Mouse (Mus musculus) heart, postnatal 25 days (tissue): ENCODE measurements around the gene Gpr107. TPM values are rescaled to one million over a fixed set of nuclear protein-coding genes. Genes with fewer than 3 reads are reported as not detected.
A peak's percentile ranks its signal among the peaks of the same experiment; 100 is the strongest.

Experiments used
- DNase-seq: peaks from one replicate; pipeline ENCODE4 v3.0.0; 2022; ENCODE audit warnings: low spot score
- intact Hi-C: fragments of 180-260 bp; cut with DNase I; formaldehyde crosslinking; loops from one replicate; pipeline ENCODE4 v1.15.1; 2025
- total RNA-seq, 2 experiments: library from RNA; stranded (reverse); gene quantifications; 2 replicates each; pipeline ENCODE4 v1.2.3; 2021

Gpr107 gene
- total RNA-seq, 2 experiments from 2014 or later = 33.1 to 35.1 TPM

DNA sequence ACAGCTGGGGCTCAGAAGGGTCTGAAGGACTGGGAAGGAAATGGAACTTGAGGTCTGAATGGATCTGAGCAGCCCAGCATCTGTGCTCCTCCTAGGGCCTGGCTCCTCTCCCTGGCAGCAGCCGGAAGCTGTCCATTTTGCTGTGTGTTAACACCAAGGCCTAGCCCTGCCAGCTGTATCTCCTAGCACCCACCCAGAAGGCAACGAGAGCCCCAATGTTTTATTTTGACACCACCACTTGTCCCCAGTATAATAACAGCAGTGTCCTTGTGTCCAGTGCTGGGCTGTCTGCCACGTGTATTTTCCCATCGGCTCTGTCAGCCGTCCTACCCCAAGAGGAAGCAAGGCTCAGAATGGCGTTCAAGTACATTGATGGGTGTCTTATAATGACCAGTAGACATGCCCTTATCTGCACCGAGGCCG, 110.9 kb downstream of the Gpr107 start:
- DNase-seq = no peak
- intact Hi-C loops = no loop called here

DNA sequence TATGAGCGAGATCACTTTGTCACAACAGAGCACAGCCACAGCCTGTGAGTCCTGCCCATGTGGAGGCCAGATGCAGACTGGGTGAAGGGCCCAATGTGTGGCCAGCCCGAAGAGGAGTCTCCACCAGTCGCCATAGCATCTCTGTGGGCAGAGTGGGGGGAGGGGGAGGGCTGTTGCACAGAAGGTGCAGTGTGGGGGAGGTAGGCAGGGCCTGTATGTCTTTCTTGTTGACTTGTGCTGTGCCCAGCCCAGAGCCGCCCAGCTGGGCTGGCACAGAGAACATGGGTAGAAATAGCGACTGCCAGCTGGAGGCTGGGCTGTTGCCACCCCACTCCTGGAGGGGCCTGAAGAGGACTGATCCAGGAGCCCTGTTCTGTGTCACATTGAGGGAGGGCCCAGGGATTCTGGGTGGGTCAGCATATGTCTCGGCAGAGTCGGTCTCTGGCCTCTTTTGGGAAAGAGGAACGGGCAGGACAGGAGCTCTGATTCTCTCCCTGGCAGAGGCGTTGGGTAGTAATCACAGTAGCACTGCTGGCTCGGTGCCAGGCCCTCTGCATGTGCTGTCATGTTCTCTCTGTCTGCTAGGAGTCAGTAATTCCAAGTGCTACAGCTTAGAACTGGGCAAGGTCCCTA, 111.7 kb downstream of the Gpr107 start:
- peak; percentile 33 for DNase-seq
- intact Hi-C loops = no loop called here

DNA sequence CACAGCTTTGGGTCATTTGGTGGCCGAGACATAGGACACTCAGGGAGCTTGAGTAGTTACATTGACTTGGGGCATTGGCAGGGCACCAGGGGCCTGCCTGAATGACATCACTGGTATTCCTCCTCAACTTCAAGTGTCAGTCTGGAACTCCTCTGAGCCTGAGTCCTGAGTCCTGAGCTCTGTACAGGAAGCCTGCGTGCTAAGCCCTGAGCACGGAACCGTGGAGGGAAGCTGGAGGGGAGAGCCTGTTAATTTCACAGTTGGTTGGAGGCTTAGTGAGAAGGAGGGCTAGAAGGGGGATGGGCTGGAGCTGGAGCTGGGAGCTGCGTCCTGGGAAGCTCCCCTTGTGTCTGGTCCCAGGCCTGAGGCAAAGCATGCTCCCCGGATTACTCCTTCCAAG, 115.3 kb downstream of the Gpr107 start:
- DNase-seq = no peak
- intact Hi-C loops = no loop called here

Other genes starting within 250 kb of the Gpr107 start
- gene Ptges, start 222.5 kb upstream of the Gpr107 start, total RNA-seq = 1 to 10 TPM; 2.3 to 2.7 TPM
- gene Tor1b, start 199.4 kb upstream of the Gpr107 start, total RNA-seq = 10 to 100 TPM; 22.8 to 25.6 TPM
- 10 to 100 TPM; 11.2 to 12.2 TPM for gene Tor1a, start 184.4 kb upstream of the Gpr107 start, total RNA-seq
- 10 to 100 TPM; 18.7 to 19.1 TPM for gene BC005624, start 170.1 kb upstream of the Gpr107 start, total RNA-seq
- gene Usp20, start 170.0 kb upstream of the Gpr107 start, total RNA-seq = 10 to 100 TPM; 49.4 to 55.3 TPM
- 10 to 100 TPM; 50.0 to 53.4 TPM for gene Fnbp1, start 10.3 kb upstream of the Gpr107 start, total RNA-seq
- 10 to 100 TPM; 11.3 to 11.6 TPM for gene Ncs1, start 93.5 kb downstream of the Gpr107 start, total RNA-seq
- gene Hmcn2, start 162.1 kb downstream of the Gpr107 start, total RNA-seq = 10 to 100 TPM; 13.2 to 14.5 TPM